ENCODE assay signal across 8 mouse cellular contexts in genomic region chr16:32246351-32246791, GRCm38 (mm10). TPM values are rescaled to one million over a fixed set of nuclear protein-coding genes. Genes with fewer than 3 reads are reported as not detected.
DNase-seq lines count a peak whose midpoint lies in the region; ATAC-seq and TF ChIP-seq lines count a peak whose summit lies in the region.

No protein-coding gene starts in this region.

- H3K9me3 ChIP-seq in forebrain, embryonic 13.5 days (replicated peaks): no peaks in the 10 kb centered on the region
- no peaks in the 10 kb centered on the region for H3K9me3 ChIP-seq in hindbrain, embryonic 14.5 days (ENCODE audit: control insufficient read depth, low read length)

- H3K4me3 ChIP-seq in heart, adult 2 months: peak overlapping the region; percentile 78
- H3K4me3 ChIP-seq in forebrain, embryonic 13.5 days: peak overlapping the region; percentile 95
- H3K4me3 ChIP-seq in hindbrain, embryonic 14.5 days (replicated peaks; ENCODE audit: low read length): peak overlapping the region; percentile 91
- peak overlapping the region; percentile 98 for H3K4me3 ChIP-seq in spleen, adult 2 months (ENCODE audit: extremely low read depth, insufficient read depth, insufficient read length)

- H3K27ac ChIP-seq in heart, adult 2 months: peak overlapping the region; percentile 91
- H3K27ac ChIP-seq in forebrain, embryonic 13.5 days: peak overlapping the region; percentile 92
- peak overlapping the region; percentile 91 for H3K27ac ChIP-seq in hindbrain, embryonic 14.5 days
- H3K27ac ChIP-seq in spleen, adult 2 months (ENCODE audit: insufficient read depth, low read length): peak overlapping the region; percentile 58

- H3K36me3 ChIP-seq in heart, adult 2 months (ENCODE audit: control insufficient read depth, insufficient read depth, low read length): peaks cover 8% of the 10 kb centered on the region
- no peaks in the 10 kb centered on the region; the same call in 1 of the 2 replicates for H3K36me3 ChIP-seq in forebrain, embryonic 13.5 days (ENCODE audit: poor library complexity, severe bottlenecking)
- no peaks in the 10 kb centered on the region for H3K36me3 ChIP-seq in hindbrain, embryonic 14.5 days (replicated peaks; ENCODE audit: control insufficient read depth, insufficient read depth)
- no peaks in the 10 kb centered on the region for H3K36me3 ChIP-seq in spleen, adult 2 months (ENCODE audit: control insufficient read depth, insufficient read depth, low read length)

- H3K27me3 ChIP-seq in heart, adult 2 months (ENCODE audit: control insufficient read depth, insufficient read depth, low read length): no peaks in the 10 kb centered on the region
- no peaks in the 10 kb centered on the region for H3K27me3 ChIP-seq in forebrain, embryonic 13.5 days
- H3K27me3 ChIP-seq in hindbrain, embryonic 14.5 days (ENCODE audit: control insufficient read depth, insufficient read depth, low read length): no peaks in the 10 kb centered on the region
- H3K27me3 ChIP-seq in spleen, adult 2 months (ENCODE audit: control insufficient read depth, insufficient read depth, low read length): no peaks in the 10 kb centered on the region

- no peak for TF ChIP-seq POLR2A in heart, adult 2 months (IDR thresholded peaks at IDR 0.05; ENCODE audit: insufficient read depth, low read depth, low read length)
- no peak for TF ChIP-seq POLR2A in spleen, adult 2 months (IDR thresholded peaks at IDR 0.05; ENCODE audit: low read depth, low read length)

- no peak for DNase-seq in heart, adult 2 months
- no peak for DNase-seq in heart, adult 8-10 months (ENCODE audit: low spot score)
- DNase-seq in hindbrain, embryonic 14.5 days (ENCODE audit: low spot score): no peak
- peak; percentile 20 to 49 for DNase-seq in left cerebral cortex, adult 9 months (ENCODE audit: low spot score in 2 of 2)
- peak; percentile 8 to 38 for DNase-seq in spleen, adult 2 months (ENCODE audit: low read depth in 1 of 2, low spot score in 2 of 2)

- peak overlapping the region; percentile 75 for H3K4me2 ChIP-seq in forebrain, embryonic 13.5 days
- H3K4me2 ChIP-seq in hindbrain, embryonic 14.5 days (replicated peaks): peak overlapping the region; percentile 87

- 4% methylated on average over 41 of the region's 41 CpGs for WGBS in heart, adult 2 months
- WGBS in forebrain, embryonic 13.5 days: 1% methylated on average over 36 of the region's 41 CpGs
- WGBS in hindbrain, embryonic 14.5 days: 0% methylated on average over 34 of the region's 41 CpGs
- WGBS in spleen, adult 2 months: under 1% methylated on average over 33 of the region's 41 CpGs

- peaks cover 6% of the 10 kb centered on the region; the same call in 1 of the 2 replicates for H3K79me2 ChIP-seq in heart, adult 2 months (replicated peaks; ENCODE audit: control insufficient read depth, insufficient read depth, low read length)

- H3K4me1 ChIP-seq in heart, adult 2 months (ENCODE audit: control insufficient read depth, insufficient read depth, low read length): peaks cover 9% of the 10 kb centered on the region
- H3K4me1 ChIP-seq in forebrain, embryonic 13.5 days: peaks cover 31% of the 10 kb centered on the region
- peaks cover 33% of the 10 kb centered on the region for H3K4me1 ChIP-seq in hindbrain, embryonic 14.5 days (replicated peaks; ENCODE audit: control insufficient read depth, insufficient read depth, low read length)
- no peaks in the 10 kb centered on the region; the same call in 1 of the 2 replicates for H3K4me1 ChIP-seq in spleen, adult 2 months (ENCODE audit: control insufficient read depth, insufficient read depth, insufficient read length)

- no peak for TF ChIP-seq CTCF in heart, adult 2 months (IDR thresholded peaks at IDR 0.05)
- no peak for TF ChIP-seq CTCF in spleen, adult 2 months (IDR thresholded peaks at IDR 0.05; ENCODE audit: extremely low read depth, insufficient read depth, insufficient read length, insufficient replicate concordance)

- ATAC-seq in cerebellum, adult (ENCODE audit: insufficient number of reproducible peaks, low FRiP score, low TSS enrichment): peak; percentile 63
- ATAC-seq in forebrain, embryonic 13.5 days: no peak; the same call in 1 of the 2 replicates
- no peak for ATAC-seq in hindbrain, embryonic 14.5 days (ENCODE audit: low FRiP score)
- ATAC-seq in megakaryocyte progenitor cell, adult 5-6 weeks (replicated peaks; ENCODE audit: poor library complexity): peak; percentile 29

- peak overlapping the region; percentile 75 for H3K9ac ChIP-seq in heart, adult 2 months (ENCODE audit: low read depth, low read length)
- peak overlapping the region; percentile 95 for H3K9ac ChIP-seq in forebrain, embryonic 13.5 days
- peak overlapping the region; percentile 93 for H3K9ac ChIP-seq in hindbrain, embryonic 14.5 days

- TF ChIP-seq EP300 in heart, adult 2 months (IDR thresholded peaks at IDR 0.05; ENCODE audit: insufficient read depth, low read depth, low read length): no peak

- intact Hi-C loops in heart, adult 2 months (cut with DNase I): loop anchor here (5.0 kb wide), 1 partner anchor 244 kb away; the partner anchor contains the start of gene Senp5

RNA-seq across cellular contexts. Expression of gene Fbxo45, which starts 0.6 kb away (rescaled TPM):
- 10 to 100 TPM; 10.8 to 13.5 TPM for total RNA-seq in heart, adult 2 months (2021)
- polyA plus RNA-seq in heart, adult 2 months (2012; rRNA removed): 3.3 and 6.2 TPM in 2 replicates
- 10 to 100 TPM; 11.4 to 14.0 (median 13.2) TPM for total RNA-seq in heart, adult 8-10 months (2022)
- 8.8 and 8.9 TPM in 2 replicates for polyA plus RNA-seq in forebrain, embryonic 13.5 days (2015; fragmentation: Nextera tagmentation; extraction: Ambion mirVana)
- polyA plus RNA-seq in hindbrain, embryonic 14.5 days (2014; fragmentation: Nextera tagmentation; extraction: Ambion mirVana): 19.0 and 20.3 TPM in 2 replicates
- total RNA-seq in megakaryocyte progenitor cell, adult 5-6 weeks (2015): 16.3 and 16.5 TPM in 2 replicates
- total RNA-seq in megakaryocyte progenitor cell, adult 5-6 weeks (2017): 19.7 and 22.8 TPM in 2 replicates
- polyA plus RNA-seq in spleen, adult 2 months (2012; rRNA removed): 2.8 and 3.1 TPM in 2 replicates

RNA-seq across cellular contexts. Expression of gene Wdr53, which starts 0.7 kb away (rescaled TPM):
- total RNA-seq in heart, adult 2 months (2021): 1 to 10 TPM; 7.6 TPM
- 3.3 and 8.1 TPM in 2 replicates for polyA plus RNA-seq in heart, adult 2 months (2012; rRNA removed)
- total RNA-seq in heart, adult 8-10 months (2022): 1 to 10 TPM; 3.8 to 8.3 (median 7.3) TPM
- polyA plus RNA-seq in forebrain, embryonic 13.5 days (2015; fragmentation: Nextera tagmentation; extraction: Ambion mirVana): 15.4 and 18.3 TPM in 2 replicates
- polyA plus RNA-seq in hindbrain, embryonic 14.5 days (2014; fragmentation: Nextera tagmentation; extraction: Ambion mirVana): 11.0 and 15.6 TPM in 2 replicates
- 9.5 and 9.9 TPM in 2 replicates for total RNA-seq in megakaryocyte progenitor cell, adult 5-6 weeks (2015)
- 19.6 and 21.6 TPM in 2 replicates for total RNA-seq in megakaryocyte progenitor cell, adult 5-6 weeks (2017)
- polyA plus RNA-seq in spleen, adult 2 months (2012; rRNA removed): 2.3 TPM in 2 replicates

RNA-seq across cellular contexts. Expression of gene Smco1, which starts 24.9 kb away (rescaled TPM):
- total RNA-seq in heart, adult 2 months (2021): 10 to 100 TPM; 25.2 to 29.6 TPM
- polyA plus RNA-seq in heart, adult 2 months (2012; rRNA removed): 10.9 and 23.4 TPM in 2 replicates
- total RNA-seq in heart, adult 8-10 months (2022): 10 to 100 TPM; 21.6 to 33.8 (median 27.9) TPM
- not detected in 2 replicates for polyA plus RNA-seq in forebrain, embryonic 13.5 days (2015; fragmentation: Nextera tagmentation; extraction: Ambion mirVana)
- 0.19 TPM in 1 of 2 replicates, not detected in the other for polyA plus RNA-seq in hindbrain, embryonic 14.5 days (2014; fragmentation: Nextera tagmentation; extraction: Ambion mirVana)
- total RNA-seq in megakaryocyte progenitor cell, adult 5-6 weeks (2015): not detected in 2 replicates
- total RNA-seq in megakaryocyte progenitor cell, adult 5-6 weeks (2017): not detected in 2 replicates
- not detected in 2 replicates for polyA plus RNA-seq in spleen, adult 2 months (2012; rRNA removed)

RNA-seq across cellular contexts. Expression of gene Rnf168, which starts 30.9 kb away (rescaled TPM):
- 10 to 100 TPM; 12.2 to 14.0 TPM for total RNA-seq in heart, adult 2 months (2021)
- 4.6 and 9.6 TPM in 2 replicates for polyA plus RNA-seq in heart, adult 2 months (2012; rRNA removed)
- 10 to 100 TPM; 11.3 to 15.3 (median 12.1) TPM for total RNA-seq in heart, adult 8-10 months (2022)
- 38.5 and 39.3 TPM in 2 replicates for polyA plus RNA-seq in forebrain, embryonic 13.5 days (2015; fragmentation: Nextera tagmentation; extraction: Ambion mirVana)
- polyA plus RNA-seq in hindbrain, embryonic 14.5 days (2014; fragmentation: Nextera tagmentation; extraction: Ambion mirVana): 23.2 and 28.0 TPM in 2 replicates
- total RNA-seq in megakaryocyte progenitor cell, adult 5-6 weeks (2015): 17.1 and 18.2 TPM in 2 replicates
- total RNA-seq in megakaryocyte progenitor cell, adult 5-6 weeks (2017): 58.3 and 65.7 TPM in 2 replicates
- polyA plus RNA-seq in spleen, adult 2 months (2012; rRNA removed): 5.6 and 7.1 TPM in 2 replicates

Comparison
In these comparisons a context has a peak if more than half of its experiments do, and no peak if none do; other contexts are left out.
1. DNase-seq: peak in left cerebral cortex, adult 9 months (2 of 2) and spleen, adult 2 months (2 of 2); none in heart, adult 2 months (0 of 2), heart, adult 8-10 months (single experiment) and hindbrain, embryonic 14.5 days (single experiment).
2. ATAC-seq: peak in cerebellum, adult (single experiment) and megakaryocyte progenitor cell, adult 5-6 weeks (single experiment); none in forebrain, embryonic 13.5 days (single experiment) and hindbrain, embryonic 14.5 days (single experiment).
3. RNA of gene Smco1, which starts 24.9 kb away (polyA plus RNA-seq): 10.9 to 23.4 TPM in heart, adult 2 months; 0.19 TPM in hindbrain, embryonic 14.5 days, not detected in forebrain, embryonic 13.5 days and not detected in spleen, adult 2 months; every median in the first group is over 10 times any median in the second.
4. Peak in every context shown above with its lines, with median percentiles within 50 percentile points of each other: H3K27ac ChIP-seq, H3K4me3 ChIP-seq and H3K9ac ChIP-seq.